Mouse (Mus musculus) midbrain, embryonic 14.5 days (tissue): ENCODE data around the gene Dgkd. TPM values are rescaled to one million over a fixed set of nuclear protein-coding genes. Genes with fewer than 3 reads are reported as not detected.

Experiments
- ATAC-seq: fragments of 200-750 bp; cut with Nextera tagmentation; 2 replicates; pipeline ENCODE4 v1.8.0; 2017; ENCODE audit warnings: moderate number of reproducible peaks, moderate library complexity; ENCODE audit not compliant: low FRiP score, low TSS enrichment
- DNase-seq: peaks from one replicate; pipeline ENCODE4 v3.0.0-alpha.2; 2015
- H3K27ac ChIP-seq: fragments of 300-500 bp; sonication (generic); replicated peaks from 2 replicates; pipeline ENCODE4 v1.5.1; 2014; ENCODE audit warnings: mild to moderate bottlenecking, low read depth, low read length, moderate library complexity
- H3K27me3 ChIP-seq: fragments of 300-500 bp; sonication (generic); 2 replicates; pipeline ENCODE4 v1.6.1; 2014; ENCODE audit warnings: low read length, control low read depth, mixed read lengths; ENCODE audit not compliant: control insufficient read depth, insufficient read depth
- H3K36me3 ChIP-seq: fragments of 300-500 bp; sonication (generic); 2 replicates; pipeline ENCODE4 v1.6.1; 2014; ENCODE audit warnings: low read length, control low read depth; ENCODE audit not compliant: control insufficient read depth, insufficient read depth
- H3K4me1 ChIP-seq: fragments of 300-500 bp; sonication (generic); 2 replicates; pipeline ENCODE4 v1.6.1; 2014; ENCODE audit warnings: mild to moderate bottlenecking, antibody characterized with exemption, low read length, control low read depth; ENCODE audit not compliant: control insufficient read depth, insufficient read depth
- H3K4me2 ChIP-seq: fragments of 300-500 bp; sonication (generic); 2 replicates; pipeline ENCODE4 v1.6.1; 2014; ENCODE audit warnings: mild to moderate bottlenecking, low read length, moderate library complexity
- H3K4me3 ChIP-seq: fragments of 300-500 bp; sonication (generic); replicated peaks from 2 replicates; pipeline ENCODE4 v1.5.1; 2014; ENCODE audit warnings: low read depth, low read length
- H3K9ac ChIP-seq: fragments of 300-500 bp; sonication (generic); replicated peaks from 2 replicates; pipeline ENCODE4 v1.6.1; 2014; ENCODE audit warnings: mild to moderate bottlenecking, low read length, moderate library complexity
- H3K9me3 ChIP-seq: fragments of 300-500 bp; sonication (generic); 2 replicates; pipeline ENCODE4 v1.6.1; 2016; ENCODE audit warnings: low read length, control low read depth, mixed read lengths; ENCODE audit not compliant: control insufficient read depth
- WGBS: fragments of 180-500 bp; shearing (Covaris S2); extraction: QIAGEN DNeasy Blood & Tissue Kit; methylation state at CpG from one replicate; pipeline ENCODE4 v1.1.7; 2014; 5-methylcytosine and 5-hydroxymethylcytosine counted together
- polyA plus RNA-seq: library from polyadenylated mRNA; unstranded; fragments of >200 nt; fragmentation: Nextera tagmentation; extraction: Ambion mirVana; gene quantifications from 2 replicates; pipeline ENCODE4 v1.2.1, GENCODE M21; 2014

The Dgkd gene
- polyA plus RNA-seq, 1 experiment from 2014 or later: 48.0 TPM

DNA sequence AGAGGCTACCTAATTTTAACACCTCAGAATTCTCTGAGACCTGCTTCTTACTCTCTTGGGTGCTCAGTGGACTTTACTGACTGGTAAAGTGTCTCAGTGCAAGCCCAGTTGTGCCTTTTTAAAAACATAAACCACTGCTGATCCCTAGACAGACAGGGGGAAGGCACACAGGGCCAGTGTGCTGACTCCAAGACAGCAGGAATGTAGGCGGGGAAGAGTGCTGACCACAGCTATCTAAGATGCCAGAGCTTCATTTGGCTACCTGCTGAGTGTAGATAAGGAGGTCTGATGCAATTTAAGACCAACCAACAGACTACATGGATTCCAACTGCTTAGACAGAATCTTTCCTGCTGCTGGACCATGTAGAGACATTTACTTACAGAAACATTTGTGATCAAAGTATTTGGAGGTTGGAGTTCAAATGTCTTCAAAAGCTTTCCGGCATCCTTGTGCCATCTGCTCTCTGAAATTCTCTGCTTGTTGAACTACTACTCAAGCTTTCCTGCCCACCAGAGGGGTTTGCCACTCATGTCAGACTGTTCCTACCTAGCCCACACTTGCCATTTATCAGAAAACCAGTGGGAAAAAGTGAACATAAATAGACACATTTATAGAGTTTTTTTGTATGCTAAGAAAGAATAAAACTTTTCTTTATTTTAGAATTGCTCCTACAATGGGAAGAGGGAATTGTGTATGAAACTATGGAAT lies 108.5 kb downstream of the Dgkd start:
- H3K27me3 ChIP-seq: no peaks in the 10 kb centered on the region
- DNase-seq (no peak), ATAC-seq (no peak)
- H3K9ac ChIP-seq: no peak overlapping the region
- peaks cover 65% of the 10 kb centered on the region for H3K36me3 ChIP-seq
- 87% methylated on average over 2 of the region's 2 CpGs for WGBS
- no peak overlapping the region for H3K4me2 ChIP-seq
- no peak overlapping the region for H3K27ac ChIP-seq
- no peaks in the 10 kb centered on the region for H3K9me3 ChIP-seq
- H3K4me3 ChIP-seq: no peak overlapping the region
- H3K4me1 ChIP-seq: no peaks in the 10 kb centered on the region

DNA sequence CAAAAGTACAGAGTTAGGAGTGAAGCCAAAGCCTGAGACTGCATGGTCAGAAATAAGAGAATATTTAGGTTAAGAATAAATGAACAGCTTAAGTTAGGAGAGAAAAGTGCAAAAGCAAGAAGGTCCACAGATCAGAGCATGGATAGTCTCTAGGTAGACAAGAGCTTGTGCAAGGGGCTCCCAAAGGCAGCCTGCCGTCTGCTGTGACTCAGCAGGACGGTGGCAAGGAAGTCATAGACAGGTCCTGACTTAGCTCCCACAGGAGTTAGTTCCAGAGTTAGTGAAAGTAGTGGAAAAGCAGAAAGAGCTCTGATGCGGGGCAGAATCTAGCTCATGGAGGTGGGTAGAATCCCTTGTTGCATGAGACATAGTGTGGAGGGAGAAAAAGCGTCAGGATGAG lies 117.3 kb downstream of the Dgkd start:
- Histone ChIP-seq H3K4me2 (no peak overlapping the region), H3K27me3 (no peaks in the 10 kb centered on the region), H3K4me3 (no peak overlapping the region), H3K36me3 (peaks cover 58% of the 10 kb centered on the region), H3K9me3 (no peaks in the 10 kb centered on the region), H3K9ac (no peak overlapping the region), H3K4me1 (no peaks in the 10 kb centered on the region), H3K27ac (no peak overlapping the region)
- WGBS: 96% methylated on average over 4 of the region's 4 CpGs
- DNase-seq: no peak
- no peak for ATAC-seq

DNA sequence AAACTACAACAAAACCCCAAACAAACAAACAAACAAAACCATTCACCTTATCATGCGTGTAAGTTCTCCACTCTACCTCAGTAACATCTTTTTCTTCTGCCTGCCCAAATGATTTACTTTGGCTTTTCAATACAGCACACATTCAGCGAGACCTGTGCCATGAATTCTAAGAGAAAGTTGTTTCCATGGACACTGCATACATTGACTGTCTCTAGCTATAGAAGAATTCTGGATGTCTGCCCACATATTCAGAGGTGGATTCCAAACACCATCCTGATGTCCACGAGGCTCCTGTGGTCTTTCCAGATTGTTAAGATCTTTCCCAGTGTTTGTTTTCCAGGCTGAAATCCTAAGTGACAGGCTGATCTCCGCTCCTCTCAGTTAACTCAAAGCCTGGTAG lies 129.2 kb downstream of the Dgkd start:
- peak; percentile 3 for DNase-seq

DNA sequence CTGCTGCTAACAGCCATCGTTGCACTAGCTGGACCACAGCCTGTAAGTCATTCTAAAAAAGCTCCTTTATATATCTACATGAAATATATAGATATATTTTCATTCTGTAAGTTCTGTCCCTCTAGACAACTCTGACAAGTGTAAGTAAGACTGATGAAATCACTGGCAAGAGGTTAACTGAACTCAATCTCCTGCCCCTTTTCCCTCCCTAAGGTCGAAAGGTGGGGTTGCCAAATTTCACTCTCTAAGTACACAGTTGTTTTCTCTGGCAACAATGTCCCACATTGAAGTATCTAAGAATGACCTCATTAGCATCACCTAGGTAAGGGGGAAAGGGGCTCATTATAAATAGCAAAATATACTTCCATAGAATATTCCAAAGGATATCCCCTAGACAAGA lies 139.6 kb downstream of the Dgkd start:
- H3K36me3 ChIP-seq: peaks cover 85% of the 10 kb centered on the region
- 98% methylated on average over 2 of the region's 2 CpGs for WGBS
- H3K9ac ChIP-seq: no peak overlapping the region
- no peak overlapping the region for H3K4me2 ChIP-seq
- no peak overlapping the region for H3K4me3 ChIP-seq
- no peaks in the 10 kb centered on the region for H3K9me3 ChIP-seq
- H3K27ac ChIP-seq: no peak overlapping the region
- no peak for DNase-seq
- no peaks in the 10 kb centered on the region for H3K4me1 ChIP-seq
- no peaks in the 10 kb centered on the region for H3K27me3 ChIP-seq
- no peak for ATAC-seq

More for the DNA sequence above, 129.2 kb downstream of the Dgkd start:
- no peak overlapping the region for H3K27ac ChIP-seq
- no peaks in the 10 kb centered on the region for H3K9me3 ChIP-seq
- H3K4me2 ChIP-seq: no peak overlapping the region
- peaks cover 82% of the 10 kb centered on the region for H3K36me3 ChIP-seq
- ATAC-seq: no peak
- WGBS: 67% methylated on average over 4 of the region's 4 CpGs
- no peaks in the 10 kb centered on the region for H3K27me3 ChIP-seq
- no peaks in the 10 kb centered on the region for H3K4me1 ChIP-seq
- no peak overlapping the region for H3K9ac ChIP-seq
- no peak overlapping the region for H3K4me3 ChIP-seq

Other genes starting within 250 kb of the Dgkd start
- gene Inpp5d, start 233.0 kb upstream of the Dgkd start, polyA plus RNA-seq: 1.9 and 4.6 TPM in 2 replicates
- 66.5 and 77.2 TPM in 2 replicates for gene Atg16l1, start 97.4 kb upstream of the Dgkd start, polyA plus RNA-seq
- gene Sag, start 49.6 kb upstream of the Dgkd start, polyA plus RNA-seq: 2.1 and 3.0 TPM in 2 replicates
- 15.2 and 22.4 TPM in 2 replicates for gene Usp40, start 155.3 kb downstream of the Dgkd start, polyA plus RNA-seq
- gene Ugt1a10, start 202.1 kb downstream of the Dgkd start, polyA plus RNA-seq: not detected in 2 replicates
- gene Ugt1a9, start 217.5 kb downstream of the Dgkd start, polyA plus RNA-seq: not detected in 2 replicates
- not detected in 2 replicates for gene Ugt1a8, start 234.5 kb downstream of the Dgkd start, polyA plus RNA-seq
- 0.24 and 0.99 TPM in 2 replicates for gene Ugt1a7c, start 241.8 kb downstream of the Dgkd start, polyA plus RNA-seq
- gene Ugt1a6b, start 250.0 kb downstream of the Dgkd start, polyA plus RNA-seq: 0.13 TPM in 1 of 2 replicates, not detected in the other